Mouse (Mus musculus): Measurements from ENCODE around the gene Lipt1. TPM values are rescaled to one million over a fixed set of nuclear protein-coding genes. Genes with fewer than 3 reads are reported as not detected.
A peak's percentile ranks its signal among the peaks of the same experiment; 100 is the strongest.

Lipt1 gene
- polyA plus RNA-seq, 1 experiment from 2014 or later: 7.4 TPM

DNA sequence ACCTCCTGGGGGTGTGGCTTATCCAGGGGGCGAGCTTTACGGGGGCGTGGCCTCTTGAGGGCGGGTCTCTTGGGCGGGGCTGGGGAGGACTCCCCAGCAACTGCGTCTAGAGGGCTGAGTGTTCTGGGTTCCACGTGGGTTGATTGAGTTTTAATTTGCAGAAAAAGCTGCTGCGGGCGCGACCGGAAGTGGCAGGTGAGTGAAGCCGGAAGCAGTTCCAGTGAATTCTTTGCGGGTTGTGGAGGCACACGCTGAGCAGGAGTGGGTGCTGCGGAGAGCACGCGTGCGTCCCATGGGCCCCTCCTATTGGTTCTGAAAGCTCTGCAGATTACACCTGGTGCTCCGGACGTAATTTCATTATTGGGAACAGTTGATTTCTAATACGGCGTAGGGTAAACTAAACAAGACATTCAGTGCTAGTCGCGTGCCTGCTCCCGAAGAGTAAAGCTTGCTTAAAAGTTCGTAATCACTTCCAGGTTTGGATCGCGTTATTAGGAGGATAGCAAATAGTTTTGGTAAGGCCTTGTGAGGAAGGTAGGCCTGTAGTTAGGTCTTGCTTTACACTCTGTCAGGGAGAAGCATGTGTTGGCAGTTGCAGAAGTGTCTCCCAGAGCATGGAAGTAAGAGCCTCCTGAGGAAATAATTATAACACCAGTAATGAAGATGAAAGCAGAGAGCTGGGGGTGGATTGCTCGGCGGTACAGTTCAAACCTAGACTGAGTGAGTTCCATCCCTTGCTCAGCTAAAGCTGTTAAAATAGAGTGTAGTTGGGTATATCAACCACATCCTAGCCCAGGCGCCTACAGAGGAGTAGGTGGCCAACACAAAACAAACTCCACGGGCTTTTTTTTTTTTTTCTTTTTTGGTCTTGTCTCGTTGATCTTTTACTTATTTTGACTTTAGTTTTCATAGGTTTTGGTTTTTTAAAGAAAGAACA, 861 bp downstream of the Lipt1 start:
- peak overlapping the region; percentile 65 for H3K27ac ChIP-seq (replicated peaks)
- H3K4me1 ChIP-seq: peaks cover 9% of the 10 kb centered on the region; the same call in 1 of the 2 replicates
- peak overlapping the region; percentile 60 for H3K4me3 ChIP-seq
- WGBS: 7% methylated on average over 33 of the region's 33 CpGs
- H3K36me3 ChIP-seq: peaks cover 28% of the 10 kb centered on the region
- peak overlapping the region; percentile 71 for H3K4me2 ChIP-seq (replicated peaks)
- H3K9me3 ChIP-seq: no peaks in the 10 kb centered on the region
- ATAC-seq (ENCODE audit: low FRiP score, low read depth): peak; percentile 87
- peak overlapping the region; percentile 47 for H3K9ac ChIP-seq (replicated peaks)
- H3K27me3 ChIP-seq: peaks cover 14% of the 10 kb centered on the region

DNA sequence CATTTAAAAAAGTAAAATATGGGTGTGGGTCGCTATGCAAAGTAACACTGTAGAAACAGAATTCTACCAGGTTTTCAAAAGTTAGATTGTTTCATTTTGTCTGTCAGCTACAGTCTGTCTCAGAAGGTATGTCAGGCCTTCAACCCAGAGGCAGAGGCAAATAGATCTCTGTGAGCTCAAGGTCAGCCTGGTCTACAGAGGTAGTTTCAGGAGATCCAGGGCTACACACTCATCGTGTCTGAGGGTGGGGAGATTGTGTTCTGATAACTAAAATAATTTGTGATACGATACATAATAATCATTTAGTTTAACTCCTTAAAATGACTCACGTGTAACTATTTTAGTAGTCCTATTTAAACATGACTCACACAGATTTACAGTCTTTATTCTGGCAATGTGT, 1.6 kb downstream of the Lipt1 start:
- Histone ChIP-seq H3K4me3 (no peak overlapping the region), H3K9ac (replicated peaks) (no peak overlapping the region), H3K9me3 (no peaks in the 10 kb centered on the region), H3K36me3 (peaks cover 34% of the 10 kb centered on the region), H3K4me1 (peaks cover 9% of the 10 kb centered on the region; the same call in 1 of the 2 replicates), H3K27me3 (peaks cover 14% of the 10 kb centered on the region; the same call in 1 of the 2 replicates), H3K4me2 (replicated peaks) (no peak overlapping the region), H3K27ac (replicated peaks) (no peak overlapping the region)
- no peak for ATAC-seq (ENCODE audit: low FRiP score, low read depth)
- 92% methylated on average over 4 of the region's 4 CpGs for WGBS

DNA sequence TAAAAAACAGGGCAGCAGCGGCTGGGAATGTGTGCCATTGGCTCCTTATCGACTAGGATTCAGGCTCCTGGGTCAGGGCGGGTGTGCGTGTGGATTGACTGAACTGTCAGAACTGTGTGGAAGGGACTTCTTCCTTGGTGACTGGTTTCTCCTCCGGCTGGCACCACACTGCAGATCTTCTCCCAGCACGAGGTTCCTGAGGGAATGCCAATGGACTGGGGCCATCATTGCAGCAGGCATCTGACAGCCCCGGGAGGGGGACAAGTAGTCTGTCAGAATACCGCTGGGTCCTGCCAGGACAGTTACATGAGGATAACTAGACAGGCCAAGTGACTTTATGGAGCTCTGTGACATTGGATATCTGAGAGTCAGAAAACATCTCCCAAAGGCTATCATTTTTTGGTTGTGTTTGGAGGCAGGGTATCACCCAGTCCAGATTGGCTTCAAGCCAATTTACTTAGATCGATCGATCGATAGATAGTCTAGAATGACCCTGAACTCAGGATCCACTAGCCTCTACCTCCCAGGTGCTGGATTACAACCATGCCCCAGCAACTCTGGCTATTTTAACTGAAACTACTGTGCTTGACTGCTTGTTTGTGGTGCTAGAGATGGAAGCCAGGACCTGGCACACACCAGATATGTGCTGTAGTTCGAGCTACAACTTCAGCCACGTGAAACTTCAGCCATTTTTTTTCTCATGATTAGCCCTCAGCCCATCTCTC, 6.4 kb downstream of the Lipt1 start:
- no peak overlapping the region for H3K27ac ChIP-seq (replicated peaks)
- H3K4me1 ChIP-seq: no peaks in the 10 kb centered on the region
- WGBS: 95% methylated on average over 13 of the region's 13 CpGs
- H3K9ac ChIP-seq (replicated peaks): no peak overlapping the region
- no peaks in the 10 kb centered on the region for H3K9me3 ChIP-seq
- no peak overlapping the region for H3K4me3 ChIP-seq
- H3K36me3 ChIP-seq: peaks cover 62% of the 10 kb centered on the region
- H3K4me2 ChIP-seq (replicated peaks): no peak overlapping the region
- no peaks in the 10 kb centered on the region for H3K27me3 ChIP-seq
- ATAC-seq (ENCODE audit: low FRiP score, low read depth): no peak

DNA sequence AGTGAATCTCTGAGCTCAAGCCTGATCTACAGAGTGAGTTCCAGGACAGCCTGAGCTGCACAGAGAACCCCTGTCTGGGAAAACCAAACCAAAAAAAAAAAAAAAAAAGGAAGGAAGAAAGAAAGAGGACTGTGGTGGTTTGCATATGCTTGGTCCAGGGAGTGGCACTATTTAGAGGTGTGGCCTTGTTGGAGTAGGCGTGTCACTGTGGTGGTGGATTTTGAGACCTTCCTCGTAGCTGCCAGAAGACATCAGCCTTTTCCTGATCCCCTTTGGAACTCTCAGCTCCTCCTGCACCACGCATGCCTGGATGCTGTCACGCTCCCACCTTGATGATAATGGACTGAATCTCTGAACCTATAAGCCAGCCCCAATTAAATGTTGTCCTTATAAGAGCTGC, 11.9 kb downstream of the Lipt1 start:
- no peaks in the 10 kb centered on the region for H3K27me3 ChIP-seq
- no peak for ATAC-seq (ENCODE audit: low FRiP score, low read depth)
- H3K4me2 ChIP-seq (replicated peaks): no peak overlapping the region
- H3K4me3 ChIP-seq: no peak overlapping the region
- no peaks in the 10 kb centered on the region for H3K9me3 ChIP-seq
- 97% methylated on average over 4 of the region's 4 CpGs for WGBS
- no peak overlapping the region for H3K9ac ChIP-seq (replicated peaks)
- H3K36me3 ChIP-seq: peaks cover 31% of the 10 kb centered on the region
- H3K27ac ChIP-seq (replicated peaks): no peak overlapping the region
- H3K4me1 ChIP-seq: no peaks in the 10 kb centered on the region

DNA sequence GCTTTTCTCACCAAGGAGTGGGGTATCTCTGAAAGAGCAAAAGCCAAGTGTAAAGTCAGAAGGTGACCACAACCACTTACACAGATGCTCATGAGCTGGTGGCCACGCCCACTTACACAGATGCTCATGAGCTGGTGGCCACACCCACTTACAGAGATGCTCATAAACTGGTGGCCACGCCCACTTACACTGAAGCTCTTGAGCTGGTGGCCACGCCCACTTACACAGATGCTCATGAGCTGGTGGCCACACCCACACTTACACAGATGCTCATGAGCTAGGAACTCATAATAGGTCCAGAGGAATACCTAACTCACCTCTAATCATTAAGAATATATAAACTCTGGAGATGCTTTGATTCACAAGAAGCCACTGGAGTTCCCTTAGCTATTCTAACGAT, 12.9 kb downstream of the Lipt1 start:
- H3K36me3 ChIP-seq: peaks cover 21% of the 10 kb centered on the region
- H3K4me3 ChIP-seq: no peak overlapping the region
- H3K27ac ChIP-seq (replicated peaks): no peak overlapping the region
- H3K27me3 ChIP-seq: no peaks in the 10 kb centered on the region
- no peak overlapping the region for H3K4me2 ChIP-seq (replicated peaks)
- no peak overlapping the region for H3K9ac ChIP-seq (replicated peaks)
- WGBS: 79% methylated on average over 4 of the region's 4 CpGs
- no peak for ATAC-seq (ENCODE audit: low FRiP score, low read depth)
- H3K9me3 ChIP-seq: no peaks in the 10 kb centered on the region
- H3K4me1 ChIP-seq: peaks cover 4% of the 10 kb centered on the region

DNA sequence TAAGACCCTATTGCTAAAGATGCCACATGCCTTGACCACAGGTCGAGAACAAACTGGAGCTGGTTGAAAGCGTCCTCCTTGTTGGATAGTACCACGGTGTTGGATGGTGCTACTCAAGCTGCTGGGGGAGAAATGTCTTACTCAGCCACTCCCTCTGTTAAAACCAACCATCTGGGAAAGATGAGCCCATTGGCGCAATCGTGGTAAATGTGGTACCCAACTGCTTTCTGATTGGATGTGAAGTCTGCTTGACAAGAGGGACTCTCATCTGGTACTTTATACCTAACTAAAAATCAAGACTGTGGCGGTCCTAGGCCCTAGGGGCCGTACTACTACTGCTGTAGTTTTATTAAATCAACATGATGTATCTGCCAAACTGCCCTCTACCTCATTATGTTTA, 17.7 kb downstream of the Lipt1 start:
- ATAC-seq (ENCODE audit: low FRiP score, low read depth): no peak
- Histone ChIP-seq H3K4me1 (peaks cover 18% of the 10 kb centered on the region), H3K4me3 (peak overlapping the region; percentile 66), H3K9ac (replicated peaks) (peak overlapping the region; percentile 58; the same call in 1 of the 2 replicates), H3K27ac (replicated peaks) (no peak overlapping the region), H3K36me3 (peaks cover 9% of the 10 kb centered on the region; the same call in 1 of the 2 replicates), H3K27me3 (no peaks in the 10 kb centered on the region), H3K9me3 (no peaks in the 10 kb centered on the region), H3K4me2 (replicated peaks) (peak overlapping the region; percentile 71)
- WGBS: 80% methylated on average over 7 of the region's 7 CpGs

DNA sequence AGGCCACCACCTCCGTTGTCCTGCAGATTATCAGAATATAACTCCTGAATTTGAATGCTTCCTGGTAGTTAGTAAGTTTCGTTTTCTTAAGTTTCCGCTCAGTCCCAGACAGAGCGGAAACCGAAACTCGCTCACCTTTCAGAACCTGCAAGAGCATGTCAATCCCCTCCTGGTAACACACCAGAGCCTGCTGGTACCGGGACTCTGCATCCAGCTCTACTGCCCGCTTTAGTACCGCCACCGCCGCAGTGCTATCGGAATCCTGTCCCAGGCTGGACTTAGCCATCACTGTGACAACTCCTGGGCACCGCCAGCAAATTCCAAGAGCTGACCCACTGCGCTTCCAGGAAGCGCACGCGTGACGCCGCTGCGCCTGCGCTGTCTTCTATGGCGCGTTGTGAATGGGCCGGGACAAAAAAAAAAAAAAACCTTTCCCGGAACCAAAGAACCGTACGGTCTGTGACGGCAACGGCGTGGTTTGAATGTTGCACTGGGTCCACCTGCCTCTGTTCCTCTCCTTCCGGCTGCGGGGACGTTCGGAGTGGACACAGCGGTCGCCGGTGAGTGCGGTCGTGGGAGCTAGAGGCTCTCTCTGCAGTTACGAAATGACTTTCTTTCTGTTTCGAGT, 18.6 kb downstream of the Lipt1 start, which contains the start of the genes Mitd1 and Mrpl30:
Mitd1 (minus strand) TSS at position 387 of the 628 bp plus-strand sequence.
Mrpl30 (plus strand) TSS at position 453 of the 628 bp plus-strand sequence.
- peak within 1 kb of the TSS; percentile 71 for H3K4me2 ChIP-seq (replicated peaks)
- peak; percentile 91 for ATAC-seq (ENCODE audit: low FRiP score, low read depth)
- H3K27ac ChIP-seq (replicated peaks): 0 out of 2 replicates have a peak within 1 kb of the TSS, but pooled peaks have one; percentile 26
- no peaks in the 10 kb centered on the region for H3K27me3 ChIP-seq
- peak within 1 kb of the TSS; percentile 58 for H3K9ac ChIP-seq (replicated peaks)
- peaks cover 18% of the 10 kb centered on the region for H3K4me1 ChIP-seq
- peaks cover 14% of the 10 kb centered on the region for H3K36me3 ChIP-seq
- 0% methylated on average over 38 of the region's 41 CpGs for WGBS
- no peaks in the 10 kb centered on the region for H3K9me3 ChIP-seq
- peak within 1 kb of the TSS; percentile 66 for H3K4me3 ChIP-seq

DNA sequence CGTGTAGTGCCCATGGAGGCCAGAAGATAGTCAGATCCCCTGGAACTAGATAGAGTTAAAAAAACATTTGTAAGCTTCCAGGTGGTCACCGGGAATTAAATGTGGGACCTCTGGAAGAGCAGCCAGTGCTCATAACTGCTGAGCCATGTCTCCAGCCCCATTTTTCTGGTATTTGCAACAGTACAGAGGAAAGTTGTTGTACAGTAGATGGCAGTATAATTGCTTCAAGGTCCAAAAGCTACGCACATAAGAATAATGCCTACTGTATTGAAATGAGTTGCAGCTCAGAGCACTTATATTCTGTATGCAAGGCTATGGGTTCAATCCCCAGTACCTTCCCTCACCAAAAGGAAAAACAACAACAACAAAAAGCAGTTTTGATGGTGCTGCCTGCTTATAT, 19.9 kb downstream of the Lipt1 start:
- ATAC-seq (ENCODE audit: low FRiP score, low read depth): no peak
- H3K9ac ChIP-seq (replicated peaks): no peak overlapping the region
- H3K4me3 ChIP-seq: peak overlapping the region; percentile 66
- H3K27ac ChIP-seq (replicated peaks): no peak overlapping the region
- H3K4me2 ChIP-seq (replicated peaks): peak overlapping the region; percentile 71
- 85% methylated on average over 3 of the region's 3 CpGs for WGBS
- peaks cover 18% of the 10 kb centered on the region for H3K4me1 ChIP-seq
- H3K9me3 ChIP-seq: no peaks in the 10 kb centered on the region
- H3K27me3 ChIP-seq: no peaks in the 10 kb centered on the region
- H3K36me3 ChIP-seq: peaks cover 27% of the 10 kb centered on the region

DNA sequence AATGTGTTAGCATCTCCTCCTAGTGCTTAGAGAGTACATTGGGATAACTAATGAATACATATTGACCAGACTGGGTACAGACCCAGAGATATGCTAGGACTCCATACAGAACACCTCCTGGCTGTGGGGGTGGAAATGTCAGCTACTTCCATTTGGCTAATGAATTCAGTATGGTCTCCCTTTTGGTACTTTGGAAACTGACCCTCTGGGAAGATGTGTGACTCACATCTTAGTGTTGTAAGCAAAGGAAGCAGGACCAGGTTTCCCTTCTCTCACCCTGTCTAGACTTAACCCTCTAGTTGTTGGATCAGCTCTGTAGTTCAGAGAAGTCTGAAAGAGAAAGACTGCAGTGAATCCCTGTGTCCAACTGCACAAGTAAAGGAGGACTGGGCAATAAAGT, 23.1 kb downstream of the Lipt1 start:
- H3K4me1 ChIP-seq: peaks cover 12% of the 10 kb centered on the region
- ATAC-seq (ENCODE audit: low FRiP score, low read depth): no peak
- H3K9me3 ChIP-seq: no peaks in the 10 kb centered on the region
- no peak overlapping the region for H3K9ac ChIP-seq (replicated peaks)
- no peak overlapping the region for H3K4me2 ChIP-seq (replicated peaks)
- no peaks in the 10 kb centered on the region for H3K27me3 ChIP-seq
- H3K4me3 ChIP-seq: no peak overlapping the region
- peaks cover 49% of the 10 kb centered on the region for H3K36me3 ChIP-seq
- H3K27ac ChIP-seq (replicated peaks): no peak overlapping the region

DNA sequence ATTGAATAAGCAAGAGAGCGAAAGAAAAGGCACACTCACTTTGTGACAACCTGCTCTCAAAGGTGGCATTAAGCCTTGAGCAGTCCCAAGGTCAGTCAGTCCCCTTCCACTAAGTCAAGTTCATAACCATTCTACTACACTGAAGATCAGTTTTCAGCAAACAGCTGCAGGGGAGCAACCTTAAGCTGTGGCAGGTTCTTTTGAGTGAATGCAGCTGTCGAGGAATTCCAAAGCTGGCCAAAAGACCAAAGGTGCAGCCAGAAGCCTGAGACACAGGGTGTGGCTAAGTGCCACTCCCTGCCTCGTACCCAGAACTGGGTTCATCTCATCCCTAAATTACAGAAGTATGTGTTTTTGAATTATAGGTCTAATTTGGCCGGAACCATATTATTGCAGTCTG, 28.3 kb downstream of the Lipt1 start:
- ATAC-seq (ENCODE audit: low FRiP score, low read depth): no peak
- H3K4me2 ChIP-seq (replicated peaks): no peak overlapping the region
- peaks cover 44% of the 10 kb centered on the region for H3K36me3 ChIP-seq
- WGBS: 88% methylated on average over 4 of the region's 4 CpGs
- H3K4me3 ChIP-seq: no peak overlapping the region
- no peaks in the 10 kb centered on the region for H3K27me3 ChIP-seq
- no peaks in the 10 kb centered on the region for H3K4me1 ChIP-seq
- H3K27ac ChIP-seq (replicated peaks): no peak overlapping the region
- no peaks in the 10 kb centered on the region for H3K9me3 ChIP-seq
- H3K9ac ChIP-seq (replicated peaks): no peak overlapping the region

DNA sequence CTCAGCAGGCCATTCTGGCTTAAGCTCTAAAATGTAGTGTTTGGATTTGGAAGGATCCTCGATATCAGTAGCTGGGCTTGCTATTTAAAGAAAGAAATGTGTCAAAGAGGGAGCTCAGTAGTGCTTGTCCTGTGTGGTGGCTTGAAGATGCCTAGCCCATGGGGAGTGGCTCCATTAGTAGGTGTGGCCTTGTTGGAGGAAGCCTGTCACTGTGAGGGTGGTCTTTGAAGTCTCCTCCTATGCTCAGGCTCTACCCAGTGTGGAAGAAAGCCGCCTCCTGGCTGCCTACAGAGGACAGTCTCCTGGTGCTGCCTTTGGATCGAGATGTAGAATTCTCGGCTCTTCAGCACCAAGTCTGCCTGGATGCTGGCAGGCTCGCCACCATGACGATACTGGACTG, 28.8 kb downstream of the Lipt1 start:
- H3K9me3 ChIP-seq: no peaks in the 10 kb centered on the region
- peaks cover 39% of the 10 kb centered on the region for H3K36me3 ChIP-seq
- H3K27ac ChIP-seq (replicated peaks): no peak overlapping the region
- no peak overlapping the region for H3K4me2 ChIP-seq (replicated peaks)
- H3K4me3 ChIP-seq: no peak overlapping the region
- H3K27me3 ChIP-seq: no peaks in the 10 kb centered on the region
- no peaks in the 10 kb centered on the region for H3K4me1 ChIP-seq
- WGBS: 60% methylated on average over 6 of the region's 6 CpGs
- no peak for ATAC-seq (ENCODE audit: low FRiP score, low read depth)
- H3K9ac ChIP-seq (replicated peaks): no peak overlapping the region

Measured in midbrain, embryonic 12.5 days (tissue).